Mouse (Mus musculus): ENCODE measurements around the gene Pdgfra. TPM values are rescaled to one million over a fixed set of nuclear protein-coding genes. Genes with fewer than 3 reads are reported as not detected.

The Pdgfra gene
- polyA plus RNA-seq, 1 experiment from 2014 or later = 29.2 TPM

DNA sequence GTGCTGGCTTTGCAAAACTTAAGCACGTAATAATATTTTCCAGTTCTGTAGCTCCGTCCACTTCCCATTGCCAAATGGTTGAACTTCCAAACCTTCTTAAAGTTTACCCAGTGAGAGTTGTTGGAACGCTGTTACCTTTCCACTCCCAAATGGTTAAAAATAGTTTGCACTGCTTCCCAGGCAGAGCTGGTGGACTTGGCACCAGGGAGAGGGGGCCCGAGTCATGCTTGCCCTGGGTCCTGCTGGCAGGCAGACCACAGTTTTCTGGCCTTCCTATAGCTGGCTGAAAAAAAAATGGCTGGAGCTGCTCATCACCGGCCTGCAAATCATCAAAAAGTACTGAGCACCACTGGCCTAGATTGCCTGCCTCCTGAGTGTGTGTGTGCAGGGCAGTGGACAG, 32.0 kb downstream of the Pdgfra start:
- Histone ChIP-seq H3K27me3 (replicated peaks) (no peaks in the 10 kb centered on the region), H3K4me2 (no peak overlapping the region), H3K9me3 (no peaks in the 10 kb centered on the region), H3K36me3 (0 out of 2 replicates have a peak, but pooled peaks cover 10% of the 10 kb centered on the region), H3K27ac (no peak overlapping the region), H3K4me3 (replicated peaks) (no peak overlapping the region), H3K9ac (no peak overlapping the region), H3K4me1 (no peaks in the 10 kb centered on the region; the same call in 1 of the 2 replicates)
- ATAC-seq (ENCODE audit: insufficient read depth, low FRiP score, low read depth) = no peak
- WGBS = 65% methylated on average over 5 of the region's 5 CpGs

DNA sequence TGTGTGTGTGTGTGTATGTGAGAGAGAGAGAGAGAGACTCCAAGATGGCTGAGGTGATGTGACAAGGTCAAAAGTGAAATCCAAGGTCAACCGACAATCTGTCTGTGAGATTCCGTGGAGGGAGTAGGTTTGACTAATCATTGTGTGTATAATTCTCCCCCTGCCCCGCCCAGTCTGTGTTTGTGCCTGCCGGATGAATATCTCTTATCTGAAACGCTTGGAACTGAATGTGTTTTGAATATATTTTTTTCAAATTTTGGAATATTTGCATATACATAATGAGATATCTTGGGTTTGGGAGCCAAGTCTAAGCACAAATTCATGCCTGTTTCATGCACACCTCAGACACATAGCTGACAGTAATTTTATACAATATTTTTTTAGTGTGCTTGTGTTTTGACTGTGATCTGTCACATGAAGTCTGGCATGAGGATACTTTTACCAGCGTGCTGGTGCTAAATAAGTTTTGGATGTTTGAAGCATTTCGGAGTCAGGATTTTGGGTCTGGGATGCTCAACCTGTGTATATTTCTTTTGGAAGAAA, 32.7 kb downstream of the Pdgfra start:
- 58% methylated on average over 7 of the region's 7 CpGs for WGBS
- no peaks in the 10 kb centered on the region for H3K27me3 ChIP-seq (replicated peaks)

DNA sequence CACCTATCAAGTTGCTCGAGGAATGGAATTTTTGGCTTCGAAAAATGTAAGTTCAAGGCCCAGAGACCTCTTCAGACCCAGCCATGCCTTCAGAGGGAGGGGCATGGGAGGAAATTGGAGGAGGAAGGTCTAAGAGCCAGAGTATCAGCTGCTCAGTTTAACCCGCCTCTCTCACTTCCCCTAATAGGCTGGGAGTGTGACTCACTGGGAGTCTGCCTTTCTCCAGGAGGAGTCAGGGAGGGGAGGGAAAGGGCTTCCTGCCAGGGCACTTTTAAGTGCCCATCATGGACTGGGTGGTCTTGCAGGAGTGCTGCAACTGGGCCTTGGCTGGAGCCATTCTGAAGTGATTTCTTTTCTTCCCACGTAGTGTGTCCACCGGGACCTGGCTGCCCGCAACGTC, 33.5 kb downstream of the Pdgfra start:
- no peak overlapping the region for H3K27ac ChIP-seq
- no peaks in the 10 kb centered on the region for H3K9me3 ChIP-seq
- 0 out of 2 replicates have a peak, but pooled peaks cover 18% of the 10 kb centered on the region for H3K36me3 ChIP-seq
- no peak overlapping the region for H3K4me2 ChIP-seq
- no peaks in the 10 kb centered on the region for H3K27me3 ChIP-seq (replicated peaks)
- H3K4me3 ChIP-seq (replicated peaks) = no peak overlapping the region
- ATAC-seq (ENCODE audit: insufficient read depth, low FRiP score, low read depth) = peak; percentile 31; the same call in 1 of the 2 replicates
- WGBS = 66% methylated on average over 7 of the region's 7 CpGs
- H3K9ac ChIP-seq = no peak overlapping the region
- H3K4me1 ChIP-seq = no peaks in the 10 kb centered on the region; the same call in 1 of the 2 replicates

More for the DNA sequence above, 32.7 kb downstream of the Pdgfra start:
- Histone ChIP-seq H3K9me3 (no peaks in the 10 kb centered on the region), H3K27ac (no peak overlapping the region), H3K4me1 (no peaks in the 10 kb centered on the region; the same call in 1 of the 2 replicates), H3K4me3 (replicated peaks) (no peak overlapping the region), H3K36me3 (0 out of 2 replicates have a peak, but pooled peaks cover 16% of the 10 kb centered on the region), H3K9ac (no peak overlapping the region), H3K4me2 (no peak overlapping the region)
- ATAC-seq (ENCODE audit: insufficient read depth, low FRiP score, low read depth) = no peak

DNA sequence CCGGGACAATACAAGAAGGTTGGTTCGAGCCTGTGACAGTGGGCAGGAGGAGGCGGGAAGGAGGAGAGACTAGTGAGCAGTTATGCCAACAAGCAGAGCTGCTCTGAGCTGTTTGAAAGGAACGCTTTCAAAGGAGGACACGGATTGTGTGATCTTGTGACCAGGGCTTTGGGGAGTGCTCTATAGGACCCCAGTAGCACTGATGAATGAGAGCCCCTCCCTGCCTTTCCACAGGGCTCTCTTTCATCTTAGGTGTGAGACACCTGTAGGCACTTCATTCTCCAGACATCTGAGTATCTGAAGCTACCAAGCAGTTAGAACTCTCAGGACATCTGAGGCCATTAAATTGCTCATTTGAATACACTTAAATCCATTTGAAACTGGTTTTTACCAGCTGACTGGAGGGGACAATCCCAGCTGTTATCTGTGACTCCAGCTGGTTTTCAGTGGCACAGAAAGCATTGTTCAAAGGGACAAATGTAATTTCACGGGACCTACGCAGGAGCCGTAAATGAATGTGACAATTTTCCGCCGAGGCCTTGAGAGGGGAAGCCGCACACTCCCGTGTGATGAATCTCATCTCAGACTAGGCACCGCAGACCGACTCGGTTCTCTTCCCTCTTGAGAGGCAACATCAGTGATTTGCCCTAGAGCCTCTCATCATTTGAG, 37.4 kb downstream of the Pdgfra start:
- 0 out of 2 replicates have a peak, but pooled peaks cover 18% of the 10 kb centered on the region for H3K36me3 ChIP-seq
- WGBS = 79% methylated on average over 15 of the region's 15 CpGs
- H3K4me2 ChIP-seq = no peak overlapping the region
- H3K27me3 ChIP-seq (replicated peaks) = no peaks in the 10 kb centered on the region
- H3K4me3 ChIP-seq (replicated peaks) = no peak overlapping the region
- H3K27ac ChIP-seq = no peak overlapping the region
- ATAC-seq (ENCODE audit: insufficient read depth, low FRiP score, low read depth) = no peak
- H3K4me1 ChIP-seq = no peaks in the 10 kb centered on the region
- no peak overlapping the region for H3K9ac ChIP-seq
- H3K9me3 ChIP-seq = no peaks in the 10 kb centered on the region

DNA sequence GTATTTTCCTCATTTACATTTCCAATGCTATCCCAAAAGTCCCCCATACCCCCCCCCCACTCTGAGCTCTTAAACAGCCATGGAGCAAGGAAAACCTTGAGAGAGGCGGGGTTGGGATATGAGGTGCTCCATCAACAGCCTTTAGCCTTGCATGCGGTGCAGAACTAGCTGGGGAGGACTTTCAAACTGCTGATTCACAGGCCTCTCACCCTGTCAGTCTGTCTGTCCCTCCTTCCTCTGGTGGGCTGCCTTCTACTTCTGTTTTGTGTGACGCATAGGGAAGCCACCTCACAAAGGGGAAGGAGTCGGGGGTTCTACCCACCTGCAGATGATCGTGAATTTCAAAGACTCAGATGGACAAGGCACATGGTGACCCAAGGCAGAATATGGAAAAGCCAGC, 41.0 kb downstream of the Pdgfra start:
- no peaks in the 10 kb centered on the region for H3K27me3 ChIP-seq (replicated peaks)
- 0 out of 2 replicates have a peak, but pooled peaks cover 12% of the 10 kb centered on the region for H3K36me3 ChIP-seq
- H3K4me2 ChIP-seq = no peak overlapping the region
- H3K27ac ChIP-seq = no peak overlapping the region
- H3K9me3 ChIP-seq = no peaks in the 10 kb centered on the region
- 77% methylated on average over 5 of the region's 5 CpGs for WGBS
- no peak overlapping the region for H3K4me3 ChIP-seq (replicated peaks)
- no peaks in the 10 kb centered on the region for H3K4me1 ChIP-seq
- H3K9ac ChIP-seq = no peak overlapping the region
- no peak for ATAC-seq (ENCODE audit: insufficient read depth, low FRiP score, low read depth)

- 72% methylated on average over 8 of the region's 8 CpGs for WGBS
These were observed 46.3 kb downstream of the Pdgfra start for GRCm38 (mm10) chr5:75198413-75198812.

GRCm38 (mm10) chr5:75199698-75200365, 47.7 kb downstream of the Pdgfra start:
- Histone ChIP-seq H3K4me2 (no peak overlapping the region), H3K36me3 (no peaks in the 10 kb centered on the region), H3K9ac (no peak overlapping the region), H3K27ac (no peak overlapping the region), H3K4me3 (replicated peaks) (no peak overlapping the region), H3K27me3 (replicated peaks) (no peaks in the 10 kb centered on the region), H3K4me1 (no peaks in the 10 kb centered on the region), H3K9me3 (no peaks in the 10 kb centered on the region)
- WGBS = 65% methylated on average over 9 of the region's 9 CpGs
- ATAC-seq (ENCODE audit: insufficient read depth, low FRiP score, low read depth) = no peak

More at GRCm38 (mm10) chr5:75198413-75198812, 46.3 kb downstream of the Pdgfra start:
- Histone ChIP-seq H3K27ac (no peak overlapping the region), H3K9me3 (no peaks in the 10 kb centered on the region), H3K4me1 (no peaks in the 10 kb centered on the region), H3K4me3 (replicated peaks) (no peak overlapping the region), H3K36me3 (no peaks in the 10 kb centered on the region), H3K4me2 (no peak overlapping the region), H3K27me3 (replicated peaks) (no peaks in the 10 kb centered on the region), H3K9ac (no peak overlapping the region)
- no peak for ATAC-seq (ENCODE audit: insufficient read depth, low FRiP score, low read depth)

DNA sequence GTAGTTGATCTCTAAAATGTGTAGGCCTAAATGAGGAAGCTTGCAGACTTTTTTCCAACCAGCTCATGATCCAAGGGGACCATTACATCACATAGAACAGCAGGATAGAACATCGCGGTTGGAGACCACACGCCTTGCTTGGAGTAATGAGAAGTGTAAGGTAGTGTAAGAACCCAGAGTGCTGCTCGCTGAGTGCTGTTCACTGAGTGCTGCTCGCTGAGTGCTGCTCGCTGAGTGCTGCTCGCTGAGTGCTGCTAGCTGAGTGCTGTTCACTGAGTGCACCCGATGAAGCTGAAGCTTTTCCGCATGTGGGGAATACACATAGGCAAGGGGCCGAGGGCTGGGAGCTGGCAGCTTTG, 48.3 kb downstream of the Pdgfra start:
- no peaks in the 10 kb centered on the region for H3K36me3 ChIP-seq
- no peak overlapping the region for H3K27ac ChIP-seq
- WGBS = 91% methylated on average over 10 of the region's 10 CpGs
- H3K9ac ChIP-seq = no peak overlapping the region
- ATAC-seq (ENCODE audit: insufficient read depth, low FRiP score, low read depth) = no peak
- no peak overlapping the region for H3K4me3 ChIP-seq (replicated peaks)
- no peaks in the 10 kb centered on the region for H3K9me3 ChIP-seq
- no peak overlapping the region for H3K4me2 ChIP-seq
- no peaks in the 10 kb centered on the region for H3K4me1 ChIP-seq
- no peaks in the 10 kb centered on the region for H3K27me3 ChIP-seq (replicated peaks)

GRCm38 (mm10) chr5:75207905-75208304, 55.8 kb downstream of the Pdgfra start:
- WGBS = 74% methylated on average over 3 of the region's 3 CpGs
- no peaks in the 10 kb centered on the region for H3K9me3 ChIP-seq
- no peaks in the 10 kb centered on the region for H3K36me3 ChIP-seq
- H3K4me3 ChIP-seq (replicated peaks) = no peak overlapping the region
- H3K27ac ChIP-seq = no peak overlapping the region
- H3K4me1 ChIP-seq = 0 out of 2 replicates have a peak, but pooled peaks cover 3% of the 10 kb centered on the region
- no peaks in the 10 kb centered on the region for H3K27me3 ChIP-seq (replicated peaks)
- H3K9ac ChIP-seq = no peak overlapping the region
- ATAC-seq (ENCODE audit: insufficient read depth, low FRiP score, low read depth) = no peak
- H3K4me2 ChIP-seq = no peak overlapping the region

DNA sequence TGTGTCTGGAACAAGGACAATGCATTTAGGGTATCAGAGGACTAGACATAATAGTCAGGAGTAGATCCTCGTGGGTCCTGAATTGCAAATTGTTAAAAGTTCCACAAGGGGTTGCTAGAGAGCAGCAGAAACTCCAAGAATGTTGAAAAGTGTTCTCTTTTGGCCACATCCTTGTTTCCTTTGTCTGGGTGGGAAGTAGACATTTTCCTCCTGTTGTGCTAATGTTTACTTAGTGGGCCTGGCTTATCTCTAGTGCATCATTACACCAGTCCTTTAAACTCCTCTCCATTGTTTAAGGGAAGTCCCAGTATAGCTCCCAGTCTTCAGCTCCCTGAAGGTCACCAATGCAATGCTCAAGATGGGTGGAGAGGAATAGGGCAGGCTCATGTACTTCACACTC, 57.9 kb downstream of the Pdgfra start:
- Histone ChIP-seq H3K27ac (no peak overlapping the region), H3K9me3 (no peaks in the 10 kb centered on the region), H3K9ac (no peak overlapping the region), H3K4me2 (no peak overlapping the region), H3K27me3 (replicated peaks) (no peaks in the 10 kb centered on the region), H3K36me3 (no peaks in the 10 kb centered on the region), H3K4me3 (replicated peaks) (no peak overlapping the region), H3K4me1 (0 out of 2 replicates have a peak, but pooled peaks cover 3% of the 10 kb centered on the region)
- ATAC-seq (ENCODE audit: insufficient read depth, low FRiP score, low read depth) = no peak
- WGBS = 14% methylated on average over 1 of the region's 1 CpGs

DNA sequence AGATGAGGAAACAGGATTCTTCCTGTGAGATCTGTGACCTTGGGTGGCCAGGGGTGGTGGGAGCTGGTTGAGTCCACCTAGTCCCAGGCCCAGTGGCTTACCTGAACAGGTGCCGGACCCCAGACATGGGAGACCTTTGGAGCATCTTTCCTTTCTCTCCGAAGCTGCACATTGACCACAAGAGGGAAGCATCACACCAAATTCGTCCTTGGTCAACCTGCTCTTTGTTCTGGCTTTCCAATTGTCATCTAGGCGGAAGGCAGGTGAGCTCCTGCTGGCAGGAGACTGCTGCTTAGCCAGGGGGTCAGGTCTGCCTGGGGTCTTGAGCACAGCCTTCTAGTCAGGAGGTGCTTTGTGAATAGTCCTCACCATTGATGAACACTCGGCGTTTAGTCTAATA, 62.4 kb downstream of the Pdgfra start:
- Histone ChIP-seq H3K9ac (no peak overlapping the region), H3K27me3 (replicated peaks) (no peaks in the 10 kb centered on the region), H3K36me3 (no peaks in the 10 kb centered on the region), H3K4me2 (no peak overlapping the region), H3K4me3 (replicated peaks) (no peak overlapping the region), H3K9me3 (no peaks in the 10 kb centered on the region), H3K27ac (no peak overlapping the region), H3K4me1 (0 out of 2 replicates have a peak, but pooled peaks cover 3% of the 10 kb centered on the region)
- no peak for ATAC-seq (ENCODE audit: insufficient read depth, low FRiP score, low read depth)
- WGBS = 50% methylated on average over 6 of the region's 6 CpGs

GRCm38 (mm10) chr5:75214929-75215328, 62.8 kb downstream of the Pdgfra start:
- Histone ChIP-seq H3K4me3 (replicated peaks) (no peak overlapping the region), H3K4me2 (no peak overlapping the region), H3K4me1 (0 out of 2 replicates have a peak, but pooled peaks cover 3% of the 10 kb centered on the region), H3K27me3 (replicated peaks) (no peaks in the 10 kb centered on the region), H3K27ac (no peak overlapping the region), H3K36me3 (no peaks in the 10 kb centered on the region), H3K9ac (no peak overlapping the region), H3K9me3 (no peaks in the 10 kb centered on the region)
- WGBS = 76% methylated on average over 7 of the region's 7 CpGs
- ATAC-seq (ENCODE audit: insufficient read depth, low FRiP score, low read depth) = no peak
